Mouse (Mus musculus): Measurements from ENCODE around the gene Tchp. TPM values are rescaled to one million over a fixed set of nuclear protein-coding genes. Genes with fewer than 3 reads are reported as not detected.

Tchp gene
- polyA plus RNA-seq (2012; rRNA removed), result 4.8 and 5.4 TPM in 2 replicates

GRCm38 (mm10) chr5:114707265-114708068 lies at the start of gene Tchp:
Gene Tchp (plus strand): TSS chr5:114707760.

DNA sequence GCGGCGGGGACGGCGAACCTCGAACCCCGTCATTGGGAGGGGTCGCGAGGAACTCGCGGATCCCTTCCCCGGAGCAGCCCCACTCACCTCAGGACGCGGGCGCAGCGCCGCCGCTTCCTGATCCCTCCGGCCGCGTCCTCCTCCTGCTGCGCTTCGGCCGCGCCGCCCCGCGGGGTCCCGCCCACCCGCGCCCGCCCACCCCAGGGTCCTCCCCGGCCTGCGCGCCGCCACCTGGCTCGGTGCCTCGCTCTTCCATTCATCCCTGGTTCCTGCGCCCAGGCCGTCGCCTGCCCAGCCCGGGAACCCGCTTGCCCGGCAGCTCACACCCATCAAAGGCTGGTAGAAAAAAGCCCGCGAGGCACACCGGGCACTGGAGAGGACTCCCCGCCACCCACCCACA lies 49.3 kb upstream of the Tchp start, which contains the start of gene Trpv4:
TSS of gene Trpv4 (minus strand) at position 167 of the 400 bp plus-strand sequence.

GRCm38 (mm10) chr5:114690633-114691567 lies 16.7 kb upstream of the Tchp start, which contains the start of gene Gltp:
Gene Gltp (minus strand): TSS chr5:114690984.

Other genes with a start within 250 kb of the Tchp start
- gene Fam222a, start 139.7 kb upstream of the Tchp start, polyA plus RNA-seq (2012; rRNA removed), result 1.0 and 1.1 TPM in 2 replicates
- 0.58 and 0.63 TPM in 2 replicates for gene Trpv4, start 49.3 kb upstream of the Tchp start, polyA plus RNA-seq (2012; rRNA removed)
- gene Gltp, start 16.8 kb upstream of the Tchp start, polyA plus RNA-seq (2012; rRNA removed), result 14.7 and 16.2 TPM in 2 replicates
- 28.5 and 31.8 TPM in 2 replicates for gene Ankrd13a, start 66.9 kb downstream of the Tchp start, polyA plus RNA-seq (2012; rRNA removed)
- 14.6 and 19.2 TPM in 2 replicates for gene Git2, start 67.8 kb downstream of the Tchp start, polyA plus RNA-seq (2012; rRNA removed)
- 13.9 and 14.2 TPM in 2 replicates for gene 1500011B03Rik, start 115.7 kb downstream of the Tchp start, polyA plus RNA-seq (2012; rRNA removed)
- gene 4930519G04Rik, start 145.9 kb downstream of the Tchp start, polyA plus RNA-seq (2012; rRNA removed), result 0.01 TPM in 1 of 2 replicates, not detected in the other
- 0.01 TPM in 1 of 2 replicates, not detected in the other for gene Gm9936, start 150.9 kb downstream of the Tchp start, polyA plus RNA-seq (2012; rRNA removed)
- 12.9 and 17.0 TPM in 2 replicates for gene Oasl2, start 189.2 kb downstream of the Tchp start, polyA plus RNA-seq (2012; rRNA removed)
- 3.1 and 6.2 TPM in 2 replicates for gene Oasl1, start 215.5 kb downstream of the Tchp start, polyA plus RNA-seq (2012; rRNA removed)
- gene 2210016L21Rik, start 234.4 kb downstream of the Tchp start, polyA plus RNA-seq (2012; rRNA removed), result 7.1 and 7.9 TPM in 2 replicates